Mouse (Mus musculus) cerebellum, adult 9-10 months (tissue): ENCODE measurements around the gene Usp31.

Experiments
- DNase-seq: peaks from one replicate; pipeline ENCODE4 v3.0.0; 2022

Gene Usp31

GRCm38 (mm10) chr7:121707073-121707667 lies at the start of gene Usp31:
Gene Usp31 (minus strand): TSS chr7:121707253.
- DNase-seq: peak; percentile 97

- no peak for DNase-seq
Measured at GRCm38 (mm10) chr7:121754748-121755147, 47.7 kb upstream of the Usp31 start.

- no peak for DNase-seq
Measured at GRCm38 (mm10) chr7:121750244-121750643, 43.2 kb upstream of the Usp31 start.

GRCm38 (mm10) chr7:121737511-121738415 lies 30.7 kb upstream of the Usp31 start:
- DNase-seq: peak; percentile 7

- peak; percentile 94 for DNase-seq
Measured at GRCm38 (mm10) chr7:121734171-121734831, 27.2 kb upstream of the Usp31 start, which contains the start of gene Scnn1g. Gene Scnn1g (plus strand): TSS chr7:121734479.

- DNase-seq: no peak
Measured at GRCm38 (mm10) chr7:121730225-121730624, 23.2 kb upstream of the Usp31 start.

- no peak for DNase-seq
Measured at GRCm38 (mm10) chr7:121717031-121717430, 10.0 kb upstream of the Usp31 start.

- DNase-seq: no peak
Measured at GRCm38 (mm10) chr7:121711171-121711570, 4.1 kb upstream of the Usp31 start.

GRCm38 (mm10) chr7:121706411-121707072 lies 511 bp downstream of the Usp31 start:
- peak; percentile 64 for DNase-seq

GRCm38 (mm10) chr7:121705051-121705450 lies 2.0 kb downstream of the Usp31 start:
- no peak for DNase-seq

GRCm38 (mm10) chr7:121701983-121702382 lies 5.1 kb downstream of the Usp31 start:
- no peak for DNase-seq

GRCm38 (mm10) chr7:121700480-121700879 lies 6.6 kb downstream of the Usp31 start:
- no peak for DNase-seq

- no peak for DNase-seq
Measured at GRCm38 (mm10) chr7:121699218-121699617, 7.8 kb downstream of the Usp31 start.

GRCm38 (mm10) chr7:121697574-121697973 lies 9.5 kb downstream of the Usp31 start:
- DNase-seq: no peak

GRCm38 (mm10) chr7:121697170-121697569 lies 9.9 kb downstream of the Usp31 start:
- DNase-seq: no peak

GRCm38 (mm10) chr7:121691803-121692202 lies 15.2 kb downstream of the Usp31 start:
- no peak for DNase-seq

- DNase-seq: no peak
Measured at GRCm38 (mm10) chr7:121689338-121689737, 17.7 kb downstream of the Usp31 start.

GRCm38 (mm10) chr7:121685140-121685984 lies 21.7 kb downstream of the Usp31 start:
- DNase-seq: no peak

GRCm38 (mm10) chr7:121681191-121681590 lies 25.9 kb downstream of the Usp31 start:
- no peak for DNase-seq

- DNase-seq: peak; percentile 46
Measured at GRCm38 (mm10) chr7:121677105-121677753, 29.8 kb downstream of the Usp31 start.

GRCm38 (mm10) chr7:121660705-121661104 lies 46.3 kb downstream of the Usp31 start:
- DNase-seq: no peak
